Mouse (Mus musculus): Measurements from ENCODE around the gene Cd3g. TPM values are rescaled to one million over a fixed set of nuclear protein-coding genes. Genes with fewer than 3 reads are reported as not detected.

Gene Cd3g
- 15.6 TPM for polyA plus RNA-seq (2014; fragmentation: Illumina TruSeq; extraction: RNeasy Lipid Tissue Mini Kit (QIAGEN cat#74804); ENCODE audit: low replicate concordance)

DNA sequence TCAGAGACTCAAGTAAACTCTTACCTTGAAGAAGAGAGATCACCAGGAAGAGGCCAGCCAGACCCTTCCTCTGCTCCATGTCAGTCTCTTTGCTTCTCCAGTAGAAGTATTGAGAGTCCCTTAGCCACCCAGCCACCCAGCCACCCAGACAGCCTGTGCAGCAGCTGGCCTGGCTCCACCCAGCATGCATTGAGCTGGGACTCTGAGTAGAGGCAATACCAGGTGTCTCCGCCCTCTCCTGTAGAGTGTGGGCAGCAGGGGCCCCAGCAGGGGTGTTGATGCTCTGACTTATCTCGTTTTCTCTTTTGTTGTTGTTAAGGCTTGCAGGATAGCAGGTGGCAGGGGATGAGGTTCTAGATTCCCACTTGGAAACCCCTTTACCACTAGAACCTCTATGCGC is at the start of gene Cd3g:
Gene Cd3g (minus strand): TSS at position 190 of the 400 bp plus-strand sequence.

GRCm38 (mm10) chr9:45009180-45010078 is 29.2 kb upstream of the Cd3g start, which contains the start of gene Cd3e:
TSS of gene Cd3e (minus strand) at chr9:45009627.

GRCm38 (mm10) chr9:44981676-44982075 is 1.4 kb upstream of the Cd3g start, which contains the start of gene Cd3d:
TSS of gene Cd3d (plus strand) at chr9:44981786.

DNA sequence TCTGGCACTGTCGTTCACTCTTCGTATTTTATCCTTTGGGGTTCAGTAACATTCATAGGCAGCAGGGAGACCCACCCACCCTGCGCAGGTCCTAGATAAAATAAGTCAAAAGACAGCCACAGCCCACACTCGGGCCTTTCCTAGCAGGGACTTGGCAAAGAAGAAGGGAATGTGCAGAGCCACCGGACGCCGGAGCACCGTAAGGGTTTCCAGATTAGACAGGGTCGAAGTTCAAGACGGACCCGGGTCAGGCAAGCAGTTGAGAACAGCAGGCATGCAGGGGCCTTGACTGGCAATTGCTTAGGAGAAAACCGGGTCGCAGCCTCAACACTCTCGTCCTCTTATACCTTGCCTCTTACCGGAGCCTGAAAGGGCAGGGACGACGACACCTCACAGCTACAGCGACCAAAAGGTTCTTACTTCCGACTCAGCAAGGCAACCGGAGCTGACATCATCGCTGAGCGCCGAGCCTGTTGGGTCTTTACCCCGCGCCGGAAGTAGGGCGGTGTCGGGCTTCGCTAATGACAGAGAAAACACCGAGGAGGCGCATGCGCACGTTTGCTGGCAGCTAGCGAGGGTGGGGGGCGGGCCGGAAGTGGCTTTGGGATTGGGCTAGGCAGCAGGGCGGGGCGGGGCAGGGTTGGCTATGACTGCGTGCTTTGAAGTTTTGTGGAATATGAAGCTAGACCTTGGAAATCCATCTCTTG is 15.0 kb downstream of the Cd3g start, which contains the start of gene Ube4a:
Gene Ube4a (minus strand): TSS at position 475 of the 707 bp plus-strand sequence.

GRCm38 (mm10) chr9:44920374-44921122 is 59.7 kb downstream of the Cd3g start, which contains the start of gene Atp5l:
TSS of gene Atp5l (minus strand) at chr9:44920742.

Other genes with a start within 250 kb of the Cd3g start
- 0.15 TPM for gene Phldb1, start 245.2 kb downstream of the Cd3g start, polyA plus RNA-seq (2014; fragmentation: Illumina TruSeq; extraction: RNeasy Lipid Tissue Mini Kit (QIAGEN cat#74804); ENCODE audit: low replicate concordance)
- gene Arcn1, start 212.6 kb downstream of the Cd3g start, polyA plus RNA-seq (2014; fragmentation: Illumina TruSeq; extraction: RNeasy Lipid Tissue Mini Kit (QIAGEN cat#74804); ENCODE audit: low replicate concordance) = 481 TPM
- gene Ift46, start 212.5 kb downstream of the Cd3g start, polyA plus RNA-seq (2014; fragmentation: Illumina TruSeq; extraction: RNeasy Lipid Tissue Mini Kit (QIAGEN cat#74804); ENCODE audit: low replicate concordance) = 17.8 TPM
- gene Tmem25, start 181.1 kb downstream of the Cd3g start, polyA plus RNA-seq (2014; fragmentation: Illumina TruSeq; extraction: RNeasy Lipid Tissue Mini Kit (QIAGEN cat#74804); ENCODE audit: low replicate concordance) = 0.52 TPM
- not detected for gene Ttc36, start 177.4 kb downstream of the Cd3g start, polyA plus RNA-seq (2014; fragmentation: Illumina TruSeq; extraction: RNeasy Lipid Tissue Mini Kit (QIAGEN cat#74804); ENCODE audit: low replicate concordance)
- gene Kmt2a, start 99.1 kb downstream of the Cd3g start, polyA plus RNA-seq (2014; fragmentation: Illumina TruSeq; extraction: RNeasy Lipid Tissue Mini Kit (QIAGEN cat#74804); ENCODE audit: low replicate concordance) = 9.9 TPM
- gene Atp5l, start 59.7 kb downstream of the Cd3g start, polyA plus RNA-seq (2014; fragmentation: Illumina TruSeq; extraction: RNeasy Lipid Tissue Mini Kit (QIAGEN cat#74804); ENCODE audit: low replicate concordance) = 807 TPM
- gene Ube4a, start 14.8 kb downstream of the Cd3g start, polyA plus RNA-seq (2014; fragmentation: Illumina TruSeq; extraction: RNeasy Lipid Tissue Mini Kit (QIAGEN cat#74804); ENCODE audit: low replicate concordance) = 74.3 TPM
- gene Cd3d, start 1.4 kb upstream of the Cd3g start, polyA plus RNA-seq (2014; fragmentation: Illumina TruSeq; extraction: RNeasy Lipid Tissue Mini Kit (QIAGEN cat#74804); ENCODE audit: low replicate concordance) = 1.2 TPM
- 7.4 TPM for gene Cd3e, start 29.2 kb upstream of the Cd3g start, polyA plus RNA-seq (2014; fragmentation: Illumina TruSeq; extraction: RNeasy Lipid Tissue Mini Kit (QIAGEN cat#74804); ENCODE audit: low replicate concordance)
- 48.4 TPM for gene Mpzl2, start 59.4 kb upstream of the Cd3g start, polyA plus RNA-seq (2014; fragmentation: Illumina TruSeq; extraction: RNeasy Lipid Tissue Mini Kit (QIAGEN cat#74804); ENCODE audit: low replicate concordance)
- 19.2 TPM for gene Mpzl3, start 74.8 kb upstream of the Cd3g start, polyA plus RNA-seq (2014; fragmentation: Illumina TruSeq; extraction: RNeasy Lipid Tissue Mini Kit (QIAGEN cat#74804); ENCODE audit: low replicate concordance)
- gene Jaml, start 98.8 kb upstream of the Cd3g start, polyA plus RNA-seq (2014; fragmentation: Illumina TruSeq; extraction: RNeasy Lipid Tissue Mini Kit (QIAGEN cat#74804); ENCODE audit: low replicate concordance) = 148 TPM
- gene Scn2b, start 137.4 kb upstream of the Cd3g start, polyA plus RNA-seq (2014; fragmentation: Illumina TruSeq; extraction: RNeasy Lipid Tissue Mini Kit (QIAGEN cat#74804); ENCODE audit: low replicate concordance) = 1.0 TPM
- gene Scn4b, start 158.0 kb upstream of the Cd3g start, polyA plus RNA-seq (2014; fragmentation: Illumina TruSeq; extraction: RNeasy Lipid Tissue Mini Kit (QIAGEN cat#74804); ENCODE audit: low replicate concordance) = not detected
- gene BC049352, start 201.6 kb upstream of the Cd3g start, polyA plus RNA-seq (2014; fragmentation: Illumina TruSeq; extraction: RNeasy Lipid Tissue Mini Kit (QIAGEN cat#74804); ENCODE audit: low replicate concordance) = not detected
- 30.0 TPM for gene Tmprss4, start 223.7 kb upstream of the Cd3g start, polyA plus RNA-seq (2014; fragmentation: Illumina TruSeq; extraction: RNeasy Lipid Tissue Mini Kit (QIAGEN cat#74804); ENCODE audit: low replicate concordance)